Mouse (Mus musculus) spleen, adult 12 weeks (tissue): Measurements from ENCODE around the gene Rfxap.
"Not testable (repeated sequence)": the region's sequence is repeated elsewhere in the genome, so short reads cannot be mapped to it uniquely, and the experiment has no call there.

Experiments used
- DNase-seq: peaks from one replicate; pipeline ENCODE4 v3.0.0; 2022; ENCODE audit warnings: low spot score

The Rfxap gene

DNA sequence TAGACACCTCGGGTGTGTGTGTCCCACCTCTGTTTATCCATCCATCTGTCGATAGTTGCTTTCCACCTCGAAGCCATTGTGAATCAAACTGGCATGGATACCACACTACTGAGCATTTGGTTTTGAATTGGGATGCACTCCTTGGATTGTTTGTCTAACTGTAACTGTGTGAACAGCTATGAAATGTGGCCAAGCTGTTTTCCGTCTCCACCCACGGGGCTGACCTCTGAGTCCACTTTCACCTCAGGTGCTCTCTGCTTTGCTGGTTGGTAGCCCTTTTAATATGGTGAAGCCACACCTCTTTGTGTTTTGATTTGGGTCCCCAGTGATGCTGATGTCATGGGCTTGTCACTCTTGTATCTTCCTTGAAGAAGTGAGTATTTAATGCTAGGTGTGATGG lies 40.8 kb downstream of the Rfxap start:
- DNase-seq = no peak

DNA sequence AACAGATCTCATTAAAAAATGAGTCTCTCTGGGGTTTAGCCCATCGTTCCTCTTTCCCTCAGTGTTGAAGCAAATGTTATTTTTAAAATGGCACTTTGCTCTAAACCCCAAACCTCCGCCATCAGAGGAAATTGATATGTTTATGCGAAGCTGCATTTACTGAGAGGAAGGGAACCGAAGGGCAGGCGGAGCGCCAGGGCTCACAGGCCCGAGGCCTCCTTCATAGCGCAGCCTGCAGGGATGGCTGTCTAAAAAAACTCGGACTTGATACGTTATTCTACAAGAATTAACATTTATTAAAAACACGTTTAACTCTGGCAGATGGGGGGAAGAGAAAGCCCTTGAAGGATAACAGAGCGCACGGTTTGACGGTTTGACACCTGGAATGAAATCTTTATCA lies 41.6 kb downstream of the Rfxap start:
- no peak for DNase-seq

DNA sequence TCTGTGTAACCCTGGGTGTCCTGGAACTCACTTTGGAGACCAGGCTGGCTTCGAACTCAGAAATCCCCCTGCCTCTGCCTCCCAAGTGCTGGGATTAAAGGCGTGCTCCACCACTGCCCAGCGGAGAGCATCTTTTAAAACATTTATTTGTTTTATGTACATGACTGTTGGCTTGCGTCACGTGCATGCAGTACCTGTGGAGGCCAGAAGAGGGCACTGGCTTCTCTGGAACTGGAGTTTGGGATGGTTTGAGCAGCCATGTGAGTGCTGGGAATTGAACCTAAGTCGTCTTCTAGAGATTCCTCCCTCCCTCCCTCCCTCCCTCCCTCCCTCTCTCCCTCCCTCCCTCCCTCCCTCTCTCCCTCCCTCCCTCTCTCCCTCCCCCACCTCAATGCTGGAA lies 42.1 kb downstream of the Rfxap start:
- DNase-seq = not testable (repeated sequence)

DNA sequence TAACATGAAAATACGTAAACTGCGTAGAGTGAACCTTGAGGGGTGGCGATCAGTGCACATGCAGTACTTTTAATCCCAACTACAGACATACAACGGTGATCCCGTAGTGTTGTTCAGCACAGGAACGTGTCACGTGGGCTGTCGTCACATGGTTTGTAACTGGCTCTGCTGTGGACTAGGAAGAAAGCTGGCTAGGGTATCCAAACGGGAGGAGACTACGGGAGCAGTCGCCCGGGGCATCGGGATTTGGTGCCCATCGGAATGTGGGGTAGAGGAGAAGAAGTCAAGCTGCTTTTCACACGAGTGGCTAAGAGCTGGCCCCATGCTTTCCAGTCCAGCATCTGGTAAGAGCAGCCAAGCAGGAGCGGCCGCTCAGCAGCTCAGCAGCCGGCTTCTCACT lies 43.2 kb downstream of the Rfxap start:
- DNase-seq = no peak

DNA sequence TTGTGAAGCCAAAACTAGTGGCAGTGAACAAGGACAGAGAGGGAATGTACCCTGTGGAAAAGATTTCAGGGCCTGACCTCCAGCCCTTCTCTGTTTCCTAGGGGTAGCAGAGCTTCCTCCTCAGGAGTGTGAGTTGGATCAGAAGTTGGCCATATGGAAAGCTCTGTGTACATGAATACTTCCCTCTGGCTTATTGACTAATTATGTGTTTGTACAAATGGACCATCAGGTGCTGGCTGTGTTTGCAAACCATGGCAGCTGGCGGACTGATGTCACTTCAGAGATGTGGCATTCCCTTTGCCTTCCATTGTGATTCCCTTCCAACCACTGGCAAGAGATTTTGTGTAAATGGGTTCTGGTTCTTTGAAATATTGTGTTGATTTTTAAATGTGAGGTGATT lies 46.3 kb downstream of the Rfxap start:
- DNase-seq = no peak

DNA sequence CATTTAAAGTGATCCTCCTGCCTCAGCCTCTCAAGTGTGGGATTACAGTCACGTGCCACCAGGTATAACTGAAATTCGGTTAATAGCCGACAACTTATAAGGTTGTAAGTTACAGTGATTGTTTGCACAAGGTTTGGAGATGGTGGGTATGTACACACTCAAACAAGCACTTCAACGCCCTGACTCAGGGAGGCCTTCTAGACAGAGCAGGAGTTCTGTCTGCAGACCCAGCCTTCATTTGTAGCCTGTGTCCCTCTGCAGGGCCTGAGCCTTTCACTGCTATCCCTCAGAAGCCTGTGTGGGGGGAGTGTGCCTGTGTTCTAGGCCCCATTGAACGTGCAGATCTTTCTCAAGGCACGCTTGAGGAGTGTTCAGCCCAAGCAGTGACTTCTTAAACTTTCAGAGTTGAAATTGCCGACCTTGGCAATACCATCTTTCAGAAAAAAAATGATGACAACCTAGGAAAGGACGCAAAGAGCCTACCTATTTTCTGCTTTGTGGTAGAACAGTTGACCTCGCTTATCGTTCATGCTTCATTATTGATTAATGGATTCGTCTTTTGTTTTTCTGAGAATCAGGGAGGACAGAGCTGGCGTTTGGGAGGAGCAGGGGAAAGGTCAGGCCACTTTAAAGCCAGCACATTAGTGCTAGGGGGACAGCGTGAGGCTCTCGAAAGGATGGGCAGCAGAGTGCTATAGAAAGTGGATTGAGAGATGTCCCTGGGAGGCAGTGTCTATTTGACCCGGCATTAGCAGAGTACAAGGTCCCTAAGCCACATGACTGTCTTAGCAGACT lies 47.1 kb downstream of the Rfxap start:
- DNase-seq = no peak

DNA sequence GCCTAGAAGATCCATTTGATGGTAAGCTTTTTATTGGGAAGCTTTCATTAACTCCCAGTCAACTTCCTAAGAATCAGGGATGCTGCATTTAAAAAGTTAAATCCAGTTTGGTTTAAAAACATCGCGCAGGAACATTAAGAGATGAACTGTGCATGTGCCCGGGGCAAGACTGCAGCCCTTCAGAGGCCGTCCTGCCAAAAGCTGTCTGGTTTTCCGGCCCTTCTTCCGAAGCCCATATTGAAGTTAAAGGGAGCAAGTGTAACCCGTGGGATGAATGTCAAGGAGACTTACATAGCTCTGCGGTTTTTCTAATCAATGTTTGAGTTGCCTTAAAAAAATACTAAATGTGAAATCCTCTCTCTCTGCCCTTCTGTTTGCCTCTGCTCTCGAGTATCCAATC lies 48.4 kb downstream of the Rfxap start:
- DNase-seq = no peak

DNA sequence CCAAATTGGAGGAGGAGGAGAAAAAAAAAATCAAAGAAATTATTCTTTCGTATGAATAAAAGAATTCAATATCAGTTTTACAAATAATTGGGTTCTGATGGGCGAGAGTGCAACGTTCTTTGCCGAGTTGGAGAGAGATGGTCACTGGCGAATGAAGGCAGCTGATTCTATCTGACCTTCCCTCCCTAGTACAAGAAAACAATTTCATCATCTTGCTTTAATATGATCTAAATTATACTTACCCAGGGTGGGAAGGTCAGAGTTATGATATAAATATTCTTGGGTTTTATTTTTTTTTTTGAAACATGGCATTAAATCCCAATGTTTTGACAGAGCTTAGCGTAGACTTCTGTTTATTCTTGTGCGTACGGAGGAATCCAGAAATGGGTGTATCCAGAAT lies 50.1 kb downstream of the Rfxap start:
- DNase-seq = no peak

DNA sequence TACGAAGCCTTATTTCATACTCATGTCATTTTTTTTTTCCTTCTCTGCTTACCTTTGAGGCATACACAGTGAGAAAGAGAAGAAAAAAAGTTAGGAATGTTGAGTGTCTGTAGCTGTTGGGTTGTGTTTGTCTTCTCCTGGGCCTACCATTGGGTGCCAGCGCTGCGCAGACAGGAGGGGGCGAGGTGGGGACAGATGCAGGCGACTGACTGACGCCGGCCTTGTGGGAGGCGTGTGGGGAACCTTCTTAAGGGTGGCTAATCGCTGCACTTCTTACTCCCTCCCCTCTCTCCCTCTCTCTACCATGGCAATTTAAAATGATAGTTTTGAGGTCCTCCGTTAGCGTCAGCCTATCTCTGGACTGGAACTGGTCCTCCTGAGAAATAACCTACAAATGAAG lies 51.5 kb downstream of the Rfxap start:
- DNase-seq = no peak

DNA sequence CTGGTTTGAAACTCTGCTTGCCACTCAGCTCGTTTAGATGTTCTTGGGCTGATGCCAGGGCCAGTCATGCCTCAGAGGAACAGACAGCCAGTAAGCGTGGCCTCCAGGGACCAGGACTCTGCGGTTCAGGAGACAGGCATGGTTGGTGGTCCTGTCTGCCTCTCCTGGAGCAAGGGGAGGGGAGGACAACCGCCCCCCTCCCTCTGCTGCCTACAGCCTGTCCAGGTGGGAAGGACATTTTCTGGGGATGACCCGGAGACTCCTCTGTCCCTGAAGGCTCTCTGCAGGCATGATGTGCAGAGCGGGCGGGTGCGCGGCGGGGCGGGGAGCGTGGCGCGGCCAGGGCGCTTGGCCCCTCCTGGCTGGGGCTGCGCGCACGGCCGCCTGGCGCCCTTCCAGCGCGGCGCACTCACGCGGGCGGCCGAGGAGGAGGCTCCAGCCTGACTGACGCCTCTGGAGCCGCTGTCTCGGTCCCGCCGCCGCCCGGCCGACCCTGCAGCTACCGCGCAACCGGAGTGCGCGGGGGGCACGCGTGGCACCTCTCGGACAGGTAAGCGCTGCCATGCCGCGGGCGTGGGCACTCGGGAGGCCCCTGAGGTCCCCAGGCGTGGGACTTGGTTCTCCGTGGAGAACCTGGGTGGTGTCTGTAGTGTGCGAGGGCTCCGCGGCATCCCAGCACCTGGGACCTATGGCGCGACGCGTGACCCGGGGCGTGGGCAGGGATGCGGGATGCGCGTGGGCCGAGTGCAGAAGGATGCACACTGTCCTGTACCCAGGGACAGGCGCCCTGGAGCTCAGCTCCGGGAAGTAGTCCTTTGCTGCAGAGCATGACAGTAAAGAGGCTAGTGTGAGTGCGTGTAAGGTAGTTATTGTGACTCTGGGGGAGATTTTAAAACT lies 52.2 kb downstream of the Rfxap start, which contains the start of gene Smad9:
Gene Smad9 (plus strand): TSS at position 438 of the 897 bp plus-strand sequence.
- no peak for DNase-seq

DNA sequence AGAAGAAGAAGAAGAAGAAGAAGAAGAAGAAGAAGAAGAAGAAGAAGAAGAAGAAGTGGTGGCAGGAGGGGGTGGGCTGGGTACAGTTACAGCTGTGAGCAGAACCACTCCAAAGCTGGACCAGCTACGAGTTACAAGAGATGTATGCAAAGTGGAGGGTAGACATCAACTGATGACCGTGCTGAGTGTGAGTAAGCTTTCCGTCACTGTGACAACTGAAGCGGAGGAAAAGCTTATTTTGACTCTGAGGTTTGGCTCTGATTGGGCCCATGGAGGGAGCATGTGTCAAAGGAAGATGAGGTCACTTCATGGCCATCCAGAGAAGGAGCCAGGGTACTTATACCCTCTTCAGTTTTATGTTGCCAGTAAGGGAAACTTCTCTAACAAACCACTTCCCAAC lies 54.2 kb downstream of the Rfxap start:
- no peak for DNase-seq
